Mouse (Mus musculus): ENCODE measurements around the gene Prex1.

Prex1 gene

GRCm38 (mm10) chr2:166661498-166661897, 52.1 kb downstream of the Prex1 start:
- no peak for DNase-seq (ENCODE audit: low spot score)

GRCm38 (mm10) chr2:166658380-166658779, 55.3 kb downstream of the Prex1 start:
- DNase-seq (ENCODE audit: low spot score): no peak

GRCm38 (mm10) chr2:166657451-166658011, 56.1 kb downstream of the Prex1 start:
- DNase-seq (ENCODE audit: low spot score): no peak

- DNase-seq (ENCODE audit: low spot score): no peak
Observed at GRCm38 (mm10) chr2:166656630-166657029, 57.0 kb downstream of the Prex1 start.

- no peak for DNase-seq (ENCODE audit: low spot score)
Observed at GRCm38 (mm10) chr2:166655727-166656520, 57.7 kb downstream of the Prex1 start.

- DNase-seq (ENCODE audit: low spot score): no peak
Observed at GRCm38 (mm10) chr2:166655308-166655707, 58.3 kb downstream of the Prex1 start.

GRCm38 (mm10) chr2:166654875-166655274, 58.8 kb downstream of the Prex1 start:
- no peak for DNase-seq (ENCODE audit: low spot score)

- no peak for DNase-seq (ENCODE audit: low spot score)
Observed at GRCm38 (mm10) chr2:166653564-166653963, 60.1 kb downstream of the Prex1 start.

- DNase-seq (ENCODE audit: low spot score): no peak
Observed at GRCm38 (mm10) chr2:166652672-166653071, 61.0 kb downstream of the Prex1 start.

GRCm38 (mm10) chr2:166651317-166652030, 62.2 kb downstream of the Prex1 start:
- DNase-seq (ENCODE audit: low spot score): no peak

GRCm38 (mm10) chr2:166650414-166650813, 63.2 kb downstream of the Prex1 start:
- no peak for DNase-seq (ENCODE audit: low spot score)

GRCm38 (mm10) chr2:166647242-166647641, 66.4 kb downstream of the Prex1 start:
- no peak for DNase-seq (ENCODE audit: low spot score)

- DNase-seq (ENCODE audit: low spot score): no peak
Observed at GRCm38 (mm10) chr2:166646434-166647088, 67.1 kb downstream of the Prex1 start.

GRCm38 (mm10) chr2:166644816-166645215, 68.8 kb downstream of the Prex1 start:
- no peak for DNase-seq (ENCODE audit: low spot score)

- no peak for DNase-seq (ENCODE audit: low spot score)
Observed at GRCm38 (mm10) chr2:166642581-166642987, 71.0 kb downstream of the Prex1 start.

- no peak for DNase-seq (ENCODE audit: low spot score)
Observed at GRCm38 (mm10) chr2:166639750-166640149, 73.9 kb downstream of the Prex1 start.

- no peak for DNase-seq (ENCODE audit: low spot score)
Observed at GRCm38 (mm10) chr2:166638947-166639641, 74.5 kb downstream of the Prex1 start.

GRCm38 (mm10) chr2:166638079-166638800, 75.4 kb downstream of the Prex1 start:
- DNase-seq (ENCODE audit: low spot score): no peak

- no peak for DNase-seq (ENCODE audit: low spot score)
Observed at GRCm38 (mm10) chr2:166637673-166637990, 76.0 kb downstream of the Prex1 start.

GRCm38 (mm10) chr2:166636867-166637672, 76.6 kb downstream of the Prex1 start:
- peak; percentile 53 for DNase-seq (ENCODE audit: low spot score)

- DNase-seq (ENCODE audit: low spot score): no peak
Observed at GRCm38 (mm10) chr2:166635521-166635920, 78.1 kb downstream of the Prex1 start.

Measured in left cerebral cortex, adult 11 months (tissue).